Mouse (Mus musculus): Measurements from ENCODE around the gene Krtcap2.
A peak's percentile ranks its signal among the peaks of the same experiment; 100 is the strongest.
"Not testable (repeated sequence)": the region's sequence is repeated elsewhere in the genome, so short reads cannot be mapped to it uniquely, and the experiment has no call there.

The Krtcap2 gene

GRCm38 (mm10) chr3:89245688-89246171 is at the start of gene Krtcap2:
Krtcap2 (plus strand) TSS chr3:89245966.
- peak; percentile 83 for DNase-seq

DNA sequence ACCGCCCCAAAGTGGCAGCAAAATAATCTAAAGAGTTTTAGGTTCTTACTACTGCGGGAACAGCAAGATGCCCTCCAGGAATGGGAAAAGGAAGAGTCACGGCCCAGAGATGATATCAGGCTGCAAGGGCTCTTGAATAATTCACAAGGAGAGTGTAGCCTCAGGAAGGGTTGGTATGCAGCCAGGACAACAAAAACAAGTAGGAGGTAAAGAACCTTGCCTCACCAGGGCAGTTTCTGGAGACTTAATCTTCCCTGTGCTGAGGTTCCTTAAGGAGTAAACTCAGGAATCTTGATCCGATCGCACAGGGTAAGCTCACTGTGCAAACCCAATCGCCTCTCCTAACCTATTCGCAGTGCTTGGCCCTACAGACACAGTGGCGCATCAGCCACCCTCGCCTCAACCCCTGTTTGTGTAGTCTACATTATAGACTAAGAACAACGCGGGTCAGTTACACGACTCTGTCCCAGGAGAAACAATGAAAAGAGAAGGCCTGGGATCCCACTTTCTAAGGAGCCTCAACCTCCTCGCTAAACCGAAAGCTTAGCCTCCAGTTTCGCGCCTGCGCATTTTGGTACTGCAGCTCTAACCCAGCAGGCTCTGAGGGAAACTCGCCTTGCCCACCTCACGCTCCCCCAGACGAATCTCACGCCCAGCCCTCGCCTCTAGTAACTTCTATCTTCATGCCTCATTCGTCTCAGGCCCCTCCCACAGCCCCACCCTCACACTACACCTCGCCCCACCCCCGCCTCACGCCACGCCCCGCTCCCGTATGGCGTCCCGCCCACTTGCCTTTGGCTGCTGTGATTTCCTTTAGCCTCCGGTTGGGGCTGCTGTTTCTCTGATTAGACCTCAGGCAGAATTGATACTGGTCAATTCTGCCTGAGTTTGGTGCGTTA is 49.5 kb upstream of the Krtcap2 start:
- DNase-seq = peak; percentile 82

- DNase-seq = no peak
Measured at GRCm38 (mm10) chr3:89199839-89200238, 45.9 kb upstream of the Krtcap2 start.

GRCm38 (mm10) chr3:89202253-89203141 is 43.3 kb upstream of the Krtcap2 start, which contains the start of gene Gba:
Gba (plus strand) TSS chr3:89202928.
- DNase-seq = peak; percentile 83

DNA sequence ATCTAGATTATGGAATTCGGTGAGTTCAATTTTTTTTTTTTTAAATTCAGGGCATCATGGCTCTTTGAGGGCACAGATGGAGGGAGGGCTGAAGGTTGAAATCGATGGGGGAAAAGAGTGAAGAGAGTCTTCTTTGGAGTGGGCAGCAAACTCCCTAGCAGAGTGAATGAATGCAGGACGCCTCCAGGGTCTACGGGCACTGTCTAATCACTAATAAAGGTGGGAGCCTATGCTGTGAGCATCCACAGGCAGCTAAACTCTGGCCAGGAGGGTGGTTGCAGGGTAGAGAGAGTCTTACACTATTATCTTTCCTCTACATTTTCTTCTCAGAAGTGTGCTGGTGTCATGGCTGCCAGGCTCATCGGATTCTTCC is 42.6 kb upstream of the Krtcap2 start:
- DNase-seq = no peak

DNA sequence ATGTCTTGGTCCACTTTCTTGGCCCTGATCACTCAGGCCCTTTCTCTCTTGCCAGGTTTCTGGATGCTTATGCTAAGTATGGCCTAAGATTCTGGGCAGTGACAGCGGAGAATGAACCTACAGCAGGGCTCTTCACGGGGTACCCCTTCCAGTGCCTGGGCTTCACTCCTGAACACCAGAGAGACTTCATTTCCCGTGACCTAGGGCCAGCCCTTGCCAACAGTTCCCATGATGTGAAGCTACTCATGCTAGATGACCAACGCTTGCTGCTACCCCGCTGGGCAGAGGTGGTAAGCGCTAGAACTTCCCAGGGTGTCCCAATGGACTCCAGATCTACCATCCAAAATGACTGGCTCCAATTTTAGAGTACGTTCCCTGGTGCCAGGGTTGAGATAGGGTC is 39.7 kb upstream of the Krtcap2 start:
- DNase-seq = no peak

GRCm38 (mm10) chr3:89206695-89207094 is 39.1 kb upstream of the Krtcap2 start:
- DNase-seq = no peak

DNA sequence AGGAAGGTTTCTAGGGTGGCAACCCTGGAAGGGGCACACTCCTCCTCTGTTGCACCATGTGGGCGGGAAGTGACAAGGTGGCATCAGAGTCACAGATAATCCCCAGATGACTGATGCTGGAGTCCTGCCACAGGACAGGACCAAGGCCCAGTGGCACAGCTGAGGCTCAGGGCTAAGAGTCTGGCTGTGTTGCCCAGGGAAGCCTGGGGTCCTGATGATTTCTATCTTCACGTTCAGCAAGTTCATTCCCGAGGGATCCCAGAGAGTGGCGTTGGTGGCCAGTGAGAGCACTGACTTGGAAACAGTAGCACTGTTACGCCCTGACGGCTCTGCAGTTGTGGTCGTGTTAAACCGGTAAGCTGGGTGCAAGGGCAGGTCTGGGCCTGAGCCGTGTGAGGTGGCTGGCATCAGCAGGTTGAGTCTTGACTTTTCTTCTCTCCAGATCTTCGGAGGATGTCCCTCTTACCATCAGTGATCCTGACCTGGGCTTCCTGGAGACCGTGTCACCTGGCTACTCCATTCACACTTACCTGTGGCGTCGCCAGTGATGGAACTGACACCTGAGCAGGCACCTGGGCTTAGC is 37.6 kb upstream of the Krtcap2 start:
- DNase-seq = no peak

GRCm38 (mm10) chr3:89208736-89209135 is 37.0 kb upstream of the Krtcap2 start:
- no peak for DNase-seq

GRCm38 (mm10) chr3:89209731-89210130 is 36.0 kb upstream of the Krtcap2 start:
- no peak for DNase-seq

GRCm38 (mm10) chr3:89210162-89210561 is 35.6 kb upstream of the Krtcap2 start:
- DNase-seq = no peak

DNA sequence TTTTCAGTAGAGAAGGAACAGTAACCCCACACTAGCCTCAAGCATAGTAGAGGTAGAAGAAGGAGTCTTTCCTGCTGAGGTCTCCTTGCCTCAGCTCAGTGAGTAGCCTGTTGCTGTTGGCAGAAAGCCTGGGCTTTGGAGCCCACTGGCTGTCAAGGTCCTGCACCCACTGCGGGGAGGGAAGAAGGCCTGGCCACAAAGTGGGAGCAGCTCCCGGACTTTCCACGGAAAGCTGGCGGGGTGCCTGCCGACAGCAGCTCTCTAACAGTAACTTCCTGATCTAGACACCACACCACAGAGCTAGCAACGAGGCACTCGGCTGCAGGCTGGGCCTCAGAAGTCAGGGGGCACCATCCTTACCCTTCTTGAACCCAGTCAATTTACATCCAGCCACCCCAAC is 35.0 kb upstream of the Krtcap2 start:
- no peak for DNase-seq

DNA sequence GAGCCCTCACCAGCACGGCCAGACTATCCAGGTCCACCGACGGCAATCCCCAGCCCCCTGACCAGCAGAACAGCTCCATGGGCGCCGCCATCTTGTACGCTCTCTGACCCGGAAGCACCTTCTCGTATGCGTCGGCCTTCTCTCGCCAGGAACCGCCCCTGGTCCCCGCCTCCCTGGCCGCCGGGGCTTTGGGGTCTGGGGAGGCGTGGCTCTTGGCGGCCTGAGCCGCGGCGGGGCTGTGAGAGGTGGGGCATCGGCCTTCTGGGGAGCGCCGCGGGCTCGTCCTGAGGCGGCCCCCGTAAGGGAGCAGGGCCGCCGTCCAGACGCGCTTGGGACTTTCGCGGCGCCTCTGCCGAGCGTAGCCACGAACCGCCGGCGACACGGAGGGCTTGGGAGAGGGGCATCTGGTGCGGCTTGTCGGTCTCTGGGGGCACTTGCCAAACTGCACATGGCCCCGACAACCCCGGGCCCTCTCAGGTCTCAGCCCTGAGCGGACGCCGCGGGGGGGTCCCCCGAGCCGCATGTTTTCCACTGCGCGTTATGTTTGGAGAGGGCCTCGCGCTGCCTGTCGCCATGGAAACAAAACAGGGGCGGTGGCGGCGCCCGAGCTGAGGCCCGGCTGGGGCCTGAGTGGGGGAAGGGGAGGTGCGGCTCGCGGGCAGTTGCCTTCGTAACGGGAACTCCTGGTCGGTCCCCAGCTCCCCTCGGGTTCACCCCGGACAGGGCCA is 31.8 kb upstream of the Krtcap2 start:
- peak; percentile 86 for DNase-seq

DNA sequence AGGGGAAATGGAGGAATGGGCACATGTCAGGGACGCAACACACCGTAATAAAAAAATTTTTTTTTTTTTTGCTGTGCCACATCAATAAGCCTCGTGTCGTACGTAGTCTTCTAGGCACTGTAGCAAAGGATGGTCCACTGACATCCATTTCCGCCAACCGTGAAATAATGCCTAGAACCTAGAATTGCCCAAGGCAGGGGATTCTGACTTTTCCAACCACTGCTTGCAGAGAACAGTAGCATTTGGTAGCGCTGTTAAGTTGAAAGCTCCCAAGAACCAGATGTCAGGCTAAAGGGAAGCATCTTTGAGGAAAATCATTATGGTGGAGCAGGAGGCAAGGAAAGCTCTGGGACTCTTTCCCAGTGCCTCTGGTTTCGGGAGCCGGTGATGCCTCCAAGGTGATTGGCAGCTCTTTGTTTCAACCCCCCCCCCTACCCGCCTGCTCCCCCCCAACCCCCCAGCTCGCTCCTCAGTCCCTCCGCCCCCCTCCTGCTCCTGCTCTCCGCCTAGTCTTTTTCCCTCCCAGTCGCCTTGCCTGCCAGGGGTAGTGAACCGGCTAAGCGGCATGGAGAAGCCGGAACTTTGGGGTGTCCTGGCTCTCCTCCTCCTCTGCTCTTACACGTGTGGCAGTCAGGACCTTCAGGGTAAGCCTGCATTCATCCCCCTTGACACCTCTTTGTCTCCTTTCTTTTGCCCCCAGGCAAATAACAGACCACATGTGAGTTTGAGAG is 30.9 kb upstream of the Krtcap2 start, which contains the start of gene Thbs3:
Gene Thbs3, plus strand, starts transcription at position 500 of the 731 bp plus-strand sequence.
- no peak for DNase-seq

GRCm38 (mm10) chr3:89215853-89216252 is 29.9 kb upstream of the Krtcap2 start:
- peak; percentile 80 for DNase-seq

DNA sequence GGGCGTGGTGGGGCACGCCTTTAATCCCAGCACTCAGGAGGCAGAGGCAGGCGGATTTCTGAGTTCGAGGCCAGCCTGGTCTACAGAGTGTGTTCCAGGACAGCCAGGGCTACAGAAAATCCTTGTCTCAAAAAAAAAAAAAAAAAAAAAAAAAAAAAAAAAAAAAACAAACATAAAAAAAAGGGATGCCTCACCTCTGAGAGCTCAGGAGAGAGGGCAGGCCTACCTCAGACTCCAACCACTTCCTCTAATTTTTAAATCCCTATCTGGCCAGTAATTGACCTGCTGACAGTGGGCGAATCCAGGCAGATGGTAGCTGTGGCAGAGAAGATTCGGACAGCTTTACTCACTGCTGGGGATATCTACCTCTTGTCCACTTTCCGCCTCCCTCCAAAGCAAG is 29.4 kb upstream of the Krtcap2 start:
- not testable (repeated sequence) for DNase-seq

GRCm38 (mm10) chr3:89218271-89218670 is 27.5 kb upstream of the Krtcap2 start:
- no peak for DNase-seq

DNA sequence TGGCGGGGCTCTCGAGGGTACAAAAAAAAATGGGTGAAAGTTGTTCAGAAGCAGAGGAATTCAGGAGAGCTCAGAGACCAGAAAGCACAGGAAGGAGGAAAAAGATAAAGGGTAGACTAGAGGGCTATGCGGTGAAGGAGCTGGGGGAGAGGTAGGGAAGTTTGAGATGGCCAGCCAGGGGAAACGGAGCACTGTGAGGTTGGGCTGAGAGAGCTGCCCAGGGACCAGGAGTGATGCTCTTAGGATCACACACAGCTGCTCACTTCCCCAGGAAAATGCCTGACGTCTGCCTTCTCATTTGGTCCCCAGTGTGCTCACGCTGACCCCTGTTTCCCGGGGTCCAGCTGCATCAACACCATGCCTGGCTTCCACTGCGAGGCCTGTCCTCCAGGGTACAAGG is 26.2 kb upstream of the Krtcap2 start:
- DNase-seq = no peak

GRCm38 (mm10) chr3:89221167-89221566 is 24.6 kb upstream of the Krtcap2 start:
- DNase-seq = no peak

GRCm38 (mm10) chr3:89224796-89225195 is 21.0 kb upstream of the Krtcap2 start:
- no peak for DNase-seq

- DNase-seq = no peak
Measured at GRCm38 (mm10) chr3:89225321-89225815, 20.4 kb upstream of the Krtcap2 start.

Data from cerebellum, adult 11-12 months (tissue).